8 mouse cellular contexts compared by ENCODE assay signal in genomic region chr19:3389089-3389488, GRCm38 (mm10). TPM values are rescaled to one million over a fixed set of nuclear protein-coding genes. Genes with fewer than 3 reads are reported as not detected.
DNase-seq lines count a peak whose midpoint lies in the region; ATAC-seq lines count a peak whose summit lies in the region.

No protein-coding gene starts in this region.

- H3K36me3 ChIP-seq in hindbrain, embryonic 12.5 days = no peaks in the 10 kb centered on the region

- H3K27ac ChIP-seq in hindbrain, embryonic 12.5 days = no peak overlapping the region

- peak overlapping the region; percentile 59; the same call in 1 of the 2 replicates for H3K9ac ChIP-seq in hindbrain, embryonic 12.5 days

- no peaks in the 10 kb centered on the region; the same call in none of the 2 replicates for H3K9me3 ChIP-seq in hindbrain, embryonic 12.5 days (replicated peaks)

- peak overlapping the region; percentile 86 for H3K4me2 ChIP-seq in hindbrain, embryonic 12.5 days (replicated peaks)

- H3K27me3 ChIP-seq in hindbrain, embryonic 12.5 days = peaks cover 17% of the 10 kb centered on the region

- peak; percentile 92 for ATAC-seq in hindbrain, embryonic 12.5 days (ENCODE audit: low FRiP score)

- peaks cover 8% of the 10 kb centered on the region for H3K4me1 ChIP-seq in hindbrain, embryonic 12.5 days

- 0% methylated on average over 37 of the region's 43 CpGs for WGBS in hindbrain, embryonic 12.5 days

- peak; percentile 76 for DNase-seq in MN1 (ENCODE audit: low spot score)
- peak; percentile 93 for DNase-seq in cerebellum, postnatal 10 days
- peak; percentile 80 to 88 for DNase-seq in frontal cortex, postnatal 10 days (ENCODE audit: low spot score in 2 of 2)
- DNase-seq in layer of hippocampus, postnatal 25 days (ENCODE audit: extremely low spot score in 1 of 2, low spot score in 1 of 2) = peak; percentile 80 to 84
- DNase-seq in lung, postnatal 14 days = peak; percentile 94
- peak; percentile 88 for DNase-seq in retina, embryonic 14.5 days (ENCODE audit: low spot score)
- peak; percentile 93 to 94 for DNase-seq in thymus, postnatal 36 days

- H3K4me3 ChIP-seq in hindbrain, embryonic 12.5 days = peak overlapping the region; percentile 46

RNA-seq across cellular contexts. Expression of gene Tesmin, which starts 0.4 kb away (rescaled TPM):
- polyA plus RNA-seq in hindbrain, embryonic 12.5 days (2016; fragmentation: Nextera tagmentation; extraction: Ambion mirVana) = 0.48 and 0.71 TPM in 2 replicates
- total RNA-seq in layer of hippocampus, postnatal 25 days (2021) = under 1 TPM; 0.25 to 0.59 TPM

RNA-seq across cellular contexts. Expression of gene Gal, which starts 25.3 kb away (rescaled TPM):
- 6.2 and 8.7 TPM in 2 replicates for polyA plus RNA-seq in hindbrain, embryonic 12.5 days (2016; fragmentation: Nextera tagmentation; extraction: Ambion mirVana)
- 1 to 10 TPM; 2.6 to 2.7 TPM for total RNA-seq in layer of hippocampus, postnatal 25 days (2021)
